Mouse (Mus musculus) left cerebral cortex, postnatal 4 days (tissue): ENCODE measurements around the gene Cracr2b. TPM values are rescaled to one million over a fixed set of nuclear protein-coding genes. Genes with fewer than 3 reads are reported as not detected.

Experiments
- DNase-seq: peaks from one replicate; pipeline ENCODE4 v3.0.0-alpha.2; 2022
- intact Hi-C: fragments of 180-260 bp; cut with DNase I; formaldehyde crosslinking; loops from one replicate; pipeline ENCODE4 v1.15.1; 2025
- total RNA-seq, 2 experiments: library from RNA; stranded (reverse); gene quantifications; 2 replicates each; pipeline ENCODE4 v1.2.3; 2021

Cracr2b gene
- total RNA-seq, 2 experiments from 2014 or later: 4.4 to 4.9 TPM

- peak; percentile 62 for DNase-seq
- intact Hi-C loops: no loop called here
These were observed 6.5 kb downstream of the Cracr2b start, which contains the start of gene Cd151 for GRCm38 (mm10) chr7:141467230-141468030. Gene Cd151 (plus strand): TSS chr7:141467392.

GRCm38 (mm10) chr7:141468164-141468521, 7.2 kb downstream of the Cracr2b start:
- intact Hi-C loops: no loop called here
- no peak for DNase-seq

DNA sequence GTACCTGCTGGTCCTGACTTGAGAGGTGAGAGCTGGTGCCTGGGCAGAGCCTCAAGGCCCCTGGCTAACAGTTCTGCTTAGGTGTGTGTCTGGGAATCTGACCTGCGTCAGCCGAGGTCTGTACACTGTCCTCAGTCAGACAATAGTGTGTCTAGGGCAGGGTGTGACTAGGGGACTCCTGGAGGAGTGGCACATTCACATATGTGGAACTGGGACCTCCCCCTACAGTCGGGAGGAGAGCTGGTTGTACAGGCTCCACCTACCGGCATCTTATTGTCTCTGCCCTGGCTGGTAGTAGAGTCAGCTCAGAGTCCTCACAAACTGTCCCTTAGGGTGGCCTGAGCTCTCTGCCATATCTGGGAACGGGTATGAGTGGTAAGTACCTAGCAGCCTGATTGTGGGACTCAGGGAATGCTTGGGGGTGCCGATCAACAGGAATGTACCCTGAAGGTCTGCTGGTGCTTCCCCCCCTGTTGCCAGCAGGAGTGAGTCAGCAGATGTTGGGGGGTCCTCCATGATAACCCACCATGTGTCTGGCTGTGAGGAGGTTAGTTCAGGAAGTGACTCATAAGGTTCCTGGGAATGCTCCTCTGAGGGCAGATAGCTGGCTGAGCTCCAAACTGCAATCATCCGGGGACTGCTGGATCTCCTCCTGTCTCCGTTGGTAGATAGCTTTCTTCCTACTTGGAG, 7.8 kb downstream of the Cracr2b start:
- intact Hi-C loops: no loop called here
- peak; percentile 59 for DNase-seq

DNA sequence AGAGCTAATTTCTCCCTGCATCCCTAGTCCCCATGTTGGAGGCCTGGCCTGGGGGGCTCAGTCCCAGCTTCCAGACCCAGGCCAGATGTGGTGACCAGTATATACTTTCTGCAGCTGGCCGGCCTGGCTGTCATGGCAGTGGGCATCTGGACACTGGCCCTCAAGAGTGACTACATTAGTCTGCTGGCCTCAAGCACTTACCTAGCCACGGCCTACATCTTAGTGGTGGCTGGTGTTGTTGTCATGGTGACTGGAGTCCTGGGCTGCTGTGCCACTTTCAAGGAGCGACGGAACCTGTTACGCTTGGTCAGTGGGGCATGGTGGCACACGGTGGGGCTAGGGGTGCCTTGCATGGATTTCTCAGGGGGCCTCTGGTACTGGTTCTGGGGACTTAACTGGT, 8.5 kb downstream of the Cracr2b start:
- intact Hi-C loops: no loop called here
- DNase-seq: no peak

DNA sequence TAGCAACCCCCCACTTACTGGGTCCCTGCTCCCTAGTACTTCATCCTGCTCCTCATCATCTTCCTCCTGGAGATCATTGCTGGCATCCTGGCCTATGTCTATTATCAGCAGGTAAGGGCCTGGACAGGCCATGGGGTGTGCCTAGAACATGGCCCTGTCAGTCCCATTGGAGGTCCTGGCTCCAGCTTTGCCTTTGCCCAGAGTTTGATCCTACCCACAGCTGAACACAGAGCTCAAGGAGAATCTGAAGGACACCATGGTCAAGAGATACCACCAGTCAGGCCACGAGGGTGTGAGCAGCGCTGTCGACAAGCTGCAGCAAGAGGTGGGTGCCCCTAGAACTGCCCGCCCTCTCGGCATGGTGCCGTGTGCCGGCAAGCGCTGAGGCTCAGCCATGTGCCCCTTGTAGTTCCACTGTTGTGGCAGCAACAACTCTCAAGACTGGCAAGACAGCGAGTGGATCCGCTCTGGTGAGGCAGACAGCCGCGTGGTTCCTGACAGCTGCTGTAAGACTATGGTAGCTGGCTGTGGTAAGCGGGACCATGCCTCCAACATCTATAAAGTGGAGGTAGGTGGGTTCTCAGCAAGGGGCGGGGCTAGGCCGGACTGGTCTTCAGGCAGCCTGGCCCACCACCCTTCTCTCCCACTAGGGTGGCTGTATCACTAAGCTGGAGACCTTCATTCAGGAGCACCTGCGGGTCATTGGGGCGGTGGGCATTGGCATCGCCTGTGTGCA, 9.2 kb downstream of the Cracr2b start:
- no peak for DNase-seq
- intact Hi-C loops: no loop called here

DNA sequence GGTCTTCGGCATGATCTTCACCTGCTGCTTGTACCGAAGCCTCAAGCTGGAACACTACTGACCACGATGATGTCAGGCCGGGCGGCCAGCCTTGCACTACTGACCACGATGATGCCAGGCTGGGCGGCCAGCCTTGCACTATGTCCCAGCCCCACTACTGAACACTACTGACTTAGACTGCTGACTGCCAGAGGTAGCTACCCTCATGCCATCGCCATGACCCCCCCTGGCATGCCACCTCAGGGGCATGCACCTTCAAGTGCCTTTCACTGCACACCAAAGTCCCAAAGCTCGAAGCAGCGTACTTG, 9.7 kb downstream of the Cracr2b start:
- no peak for DNase-seq
- intact Hi-C loops: no loop called here

DNA sequence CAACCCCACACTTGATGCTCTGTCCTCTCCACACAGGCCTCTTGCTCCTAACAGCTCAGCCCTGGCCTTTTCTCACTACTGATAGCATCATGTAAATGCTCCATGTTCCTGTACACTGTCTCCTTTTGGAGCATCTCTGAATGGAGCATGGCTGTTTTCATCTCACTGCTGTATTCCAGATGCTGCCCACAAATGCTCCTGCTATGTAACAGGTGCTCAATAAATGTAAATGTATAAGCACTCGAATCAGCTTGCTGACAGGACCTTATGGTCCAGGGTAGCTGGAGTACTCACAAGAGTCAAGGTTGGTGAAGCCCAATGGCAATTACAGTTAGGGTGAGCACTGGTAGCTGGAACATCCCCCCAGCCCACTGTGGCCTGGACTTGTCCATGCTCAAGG, 10.3 kb downstream of the Cracr2b start:
- no peak for DNase-seq
- intact Hi-C loops: no loop called here

DNA sequence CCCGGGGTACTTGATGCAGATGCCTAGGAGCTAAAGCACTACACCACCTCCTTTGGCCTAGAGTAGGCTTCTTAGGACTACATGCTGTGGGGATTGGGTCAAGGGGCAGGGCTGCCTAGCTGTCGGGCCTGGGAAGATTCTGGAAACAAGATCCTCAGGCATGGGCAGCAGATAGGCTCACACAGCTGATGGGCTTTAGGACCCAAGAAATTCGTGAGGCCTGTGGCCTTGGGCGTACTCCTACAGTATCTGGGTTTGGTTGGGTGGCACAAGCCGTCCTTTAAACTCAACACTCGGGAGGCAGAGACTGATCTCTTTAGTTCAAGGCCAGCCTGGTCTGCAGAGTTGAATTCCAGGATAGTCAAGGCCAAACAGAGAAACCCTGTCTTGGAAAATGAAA, 11.3 kb downstream of the Cracr2b start:
- intact Hi-C loops: no loop called here
- DNase-seq: no peak

- intact Hi-C loops: no loop called here
- DNase-seq: no peak
These were observed 11.9 kb downstream of the Cracr2b start for GRCm38 (mm10) chr7:141472763-141473162.

DNA sequence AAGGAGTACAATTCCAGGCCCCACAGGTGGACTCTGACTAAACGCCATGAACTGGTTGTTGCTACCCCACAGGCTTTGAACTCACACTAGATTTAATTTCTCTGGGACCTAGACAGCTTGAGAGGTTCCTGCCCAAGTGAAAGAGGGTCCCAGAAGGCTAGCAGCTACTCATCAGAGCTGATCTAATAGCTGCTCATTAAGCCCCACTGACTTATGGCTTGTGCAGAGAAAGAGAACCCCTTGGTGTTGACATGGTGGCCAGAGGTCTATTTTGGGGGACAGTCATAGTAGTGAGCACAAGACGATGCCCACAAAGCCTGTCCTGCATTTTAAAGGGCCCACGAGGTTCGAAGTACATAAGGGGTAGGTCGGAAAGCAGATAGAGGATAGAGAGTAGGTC, 13.3 kb downstream of the Cracr2b start:
- no peak for DNase-seq
- intact Hi-C loops: no loop called here

- DNase-seq: peak; percentile 85
- intact Hi-C loops: no loop called here
These were observed 14.3 kb downstream of the Cracr2b start, which contains the start of the genes Polr2l and Tspan4 for GRCm38 (mm10) chr7:141475011-141475804. Gene Polr2l (minus strand): TSS chr7:141475132. Gene Tspan4 (plus strand): TSS chr7:141475240.

GRCm38 (mm10) chr7:141475805-141476158, 14.9 kb downstream of the Cracr2b start:
- intact Hi-C loops: no loop called here
- no peak for DNase-seq

GRCm38 (mm10) chr7:141476226-141476980, 15.5 kb downstream of the Cracr2b start:
- no peak for DNase-seq
- intact Hi-C loops: no loop called here

GRCm38 (mm10) chr7:141476981-141477370, 16.1 kb downstream of the Cracr2b start:
- intact Hi-C loops: no loop called here
- no peak for DNase-seq

DNA sequence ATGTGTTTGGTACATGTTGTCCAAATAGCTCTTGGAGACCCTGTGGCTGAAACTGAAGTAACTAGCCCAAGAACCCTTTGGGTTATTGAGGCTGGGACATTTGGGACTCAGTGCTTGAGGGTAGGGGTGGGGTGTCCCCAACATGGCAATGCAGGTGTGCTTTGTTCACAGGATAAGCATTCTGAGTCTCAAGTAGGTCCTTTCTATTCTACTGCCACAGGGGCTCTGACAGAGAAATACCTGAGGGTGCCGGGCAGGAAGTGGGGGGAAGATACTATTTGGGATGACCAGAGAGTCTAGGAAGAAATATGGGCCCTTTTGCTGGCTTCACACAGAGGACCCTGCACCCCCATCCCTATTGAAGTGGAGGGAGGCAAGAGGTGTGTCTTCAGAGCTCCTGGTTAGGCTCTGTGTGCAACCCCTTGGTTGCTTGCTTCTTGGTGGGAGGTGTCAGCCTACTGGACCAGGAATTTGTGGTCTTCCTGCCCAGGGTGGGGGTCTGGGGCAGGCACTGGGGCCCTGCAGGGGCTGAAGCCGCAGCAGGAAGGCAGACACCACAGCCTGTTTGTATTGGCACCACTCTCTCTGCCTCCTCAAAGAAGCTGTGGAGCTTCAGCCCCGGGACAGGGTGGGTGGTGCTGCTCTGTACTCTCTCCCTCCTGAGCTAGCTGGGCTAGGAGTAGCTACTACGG, 16.8 kb downstream of the Cracr2b start:
- no peak for DNase-seq
- intact Hi-C loops: no loop called here

GRCm38 (mm10) chr7:141478270-141478748, 17.4 kb downstream of the Cracr2b start:
- intact Hi-C loops: no loop called here
- DNase-seq: no peak

DNA sequence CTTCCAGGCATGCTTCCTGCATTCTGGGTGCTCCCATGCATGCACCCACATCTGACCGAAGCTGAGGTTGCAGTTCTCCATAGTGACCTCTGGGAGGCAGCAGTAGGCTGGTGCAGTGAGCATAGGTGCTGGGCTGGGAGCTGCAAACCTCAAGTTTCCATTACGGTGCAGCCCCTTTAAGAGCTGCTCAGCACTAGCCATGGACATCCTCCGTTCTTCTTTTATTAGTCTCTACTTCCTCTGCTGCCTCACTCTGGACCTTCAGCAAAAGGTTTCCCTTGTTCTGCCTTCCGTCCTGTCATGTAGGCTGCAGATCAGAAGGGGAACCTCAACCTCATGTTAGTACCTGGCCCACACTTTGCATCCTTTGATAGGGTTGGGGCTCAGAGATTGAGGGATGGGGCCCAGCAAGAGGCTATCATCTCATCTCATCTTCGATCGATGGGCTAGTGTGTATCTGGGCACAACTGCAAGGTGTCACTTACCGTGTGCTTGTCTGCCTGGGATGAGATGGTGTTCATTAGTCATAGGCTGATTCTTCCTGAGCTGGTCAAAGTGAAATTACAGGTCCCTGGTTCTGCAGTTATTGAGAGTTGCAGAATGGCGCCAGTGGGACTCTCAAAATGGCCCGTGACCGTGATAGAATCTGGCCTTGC, 20.1 kb downstream of the Cracr2b start:
- intact Hi-C loops: loop anchor here (5.0 kb wide), 1 partner anchor 41 kb away; no protein-coding TSS in a partner anchor
- peak; percentile 68 for DNase-seq

DNA sequence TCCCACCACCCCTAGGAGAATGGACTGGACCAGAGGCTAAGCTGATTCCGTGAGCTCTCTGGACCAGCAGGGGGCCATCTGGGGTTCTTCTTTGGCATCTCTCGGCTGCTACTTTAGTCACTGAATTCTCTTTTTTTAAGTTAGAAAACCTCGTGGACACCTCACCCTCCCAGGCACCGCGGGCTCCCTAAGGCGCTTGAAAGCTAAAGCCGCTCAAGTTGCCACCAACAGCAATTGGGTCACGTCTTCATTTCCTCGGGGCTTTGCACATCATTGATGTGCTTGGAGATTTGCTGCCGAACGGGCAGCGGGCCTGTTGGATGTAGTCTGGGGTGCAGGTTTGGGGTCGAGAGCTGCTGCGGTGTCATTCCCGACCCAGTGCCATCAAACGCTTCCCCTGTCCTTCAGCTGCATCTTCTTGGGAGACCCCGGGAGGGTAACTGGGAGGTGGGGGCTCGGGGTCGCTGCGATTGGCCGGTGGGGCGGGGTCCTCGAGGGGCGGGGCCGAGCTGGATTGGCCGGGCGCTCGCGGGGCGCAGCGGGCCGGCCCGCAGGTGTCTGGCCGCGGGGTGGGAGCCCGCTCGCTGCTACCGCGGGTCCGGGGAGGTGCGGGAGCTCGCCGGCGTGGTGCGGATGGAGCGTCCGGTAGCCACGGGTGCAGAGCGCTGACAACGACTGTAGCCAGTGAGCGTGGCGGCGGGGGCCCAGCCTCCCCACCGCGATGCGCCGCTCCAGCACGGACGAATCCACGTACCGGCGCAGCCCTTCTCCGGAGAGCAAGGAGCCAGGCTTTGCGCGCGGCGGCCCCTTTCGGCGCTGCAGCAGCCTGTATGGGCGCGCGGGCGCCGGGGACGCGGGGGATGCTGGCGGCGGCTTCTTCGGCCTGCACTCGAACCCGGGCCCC, 20.9 kb downstream of the Cracr2b start:
- intact Hi-C loops: loop anchor here (5.0 kb wide), 1 partner anchor 41 kb away; no protein-coding TSS in a partner anchor
- DNase-seq: peak; percentile 77
